Mouse (Mus musculus) neural tube, embryonic 14.5 days (tissue): ENCODE data around the gene Ccdc9b. TPM values are rescaled to one million over a fixed set of nuclear protein-coding genes. Genes with fewer than 3 reads are reported as not detected.

Experiments
- ATAC-seq: fragments of 200-750 bp; cut with Nextera tagmentation; 2 replicates; pipeline ENCODE4 v1.8.0; 2017; ENCODE audit warnings: low read depth, mild to moderate bottlenecking, moderate TSS enrichment, moderate library complexity
- H3K27ac ChIP-seq: fragments of 300-500 bp; sonication (generic); 2 replicates; pipeline ENCODE4 v1.5.1; 2014; ENCODE audit warnings: low read depth, mild to moderate bottlenecking, control low read depth, low read length, moderate library complexity, mixed read lengths
- H3K27me3 ChIP-seq: fragments of 300-500 bp; sonication (generic); 2 replicates; pipeline ENCODE4 v1.6.1; 2014; ENCODE audit warnings: low read length; ENCODE audit not compliant: control insufficient read depth, insufficient read depth
- H3K36me3 ChIP-seq: fragments of 300-500 bp; sonication (generic); 2 replicates; pipeline ENCODE4 v1.6.1; 2014; ENCODE audit warnings: low read length, mixed read lengths; ENCODE audit not compliant: control insufficient read depth, insufficient read depth
- H3K4me1 ChIP-seq: fragments of 300-500 bp; sonication (generic); 2 replicates; pipeline ENCODE4 v1.6.1; 2014; ENCODE audit warnings: low read length; ENCODE audit not compliant: control insufficient read depth, insufficient read depth
- H3K4me2 ChIP-seq: fragments of 300-500 bp; sonication (generic); 2 replicates; pipeline ENCODE4 v1.6.1; 2014; ENCODE audit warnings: mild to moderate bottlenecking, low read depth, low read length, control low read depth
- H3K4me3 ChIP-seq: fragments of 300-500 bp; sonication (generic); 2 replicates; pipeline ENCODE4 v1.5.1; 2014; ENCODE audit warnings: low read depth, low read length, control low read depth, mixed read lengths
- H3K9ac ChIP-seq: fragments of 300-500 bp; sonication (generic); replicated peaks from 2 replicates; pipeline ENCODE4 v1.6.1; 2014; ENCODE audit warnings: low read depth, mild to moderate bottlenecking, control low read depth, low read length, mixed read lengths
- H3K9me3 ChIP-seq: fragments of 300-500 bp; sonication (generic); 2 replicates; pipeline ENCODE4 v1.6.1; 2016; ENCODE audit warnings: low read length; ENCODE audit not compliant: control insufficient read depth
- WGBS: fragments of 180-500 bp; shearing (Covaris S2); extraction: QIAGEN DNeasy Blood & Tissue Kit; methylation state at CpG from one replicate; pipeline ENCODE4 v1.1.7; 2014; 5-methylcytosine and 5-hydroxymethylcytosine counted together
- polyA plus RNA-seq: library from polyadenylated mRNA; unstranded; fragments of >200 nt; fragmentation: Nextera tagmentation; extraction: Ambion mirVana; gene quantifications from 2 replicates; pipeline ENCODE4 v1.2.1, GENCODE M21; 2014

Ccdc9b gene
- polyA plus RNA-seq, 1 experiment from 2014 or later: 0.60 TPM

DNA sequence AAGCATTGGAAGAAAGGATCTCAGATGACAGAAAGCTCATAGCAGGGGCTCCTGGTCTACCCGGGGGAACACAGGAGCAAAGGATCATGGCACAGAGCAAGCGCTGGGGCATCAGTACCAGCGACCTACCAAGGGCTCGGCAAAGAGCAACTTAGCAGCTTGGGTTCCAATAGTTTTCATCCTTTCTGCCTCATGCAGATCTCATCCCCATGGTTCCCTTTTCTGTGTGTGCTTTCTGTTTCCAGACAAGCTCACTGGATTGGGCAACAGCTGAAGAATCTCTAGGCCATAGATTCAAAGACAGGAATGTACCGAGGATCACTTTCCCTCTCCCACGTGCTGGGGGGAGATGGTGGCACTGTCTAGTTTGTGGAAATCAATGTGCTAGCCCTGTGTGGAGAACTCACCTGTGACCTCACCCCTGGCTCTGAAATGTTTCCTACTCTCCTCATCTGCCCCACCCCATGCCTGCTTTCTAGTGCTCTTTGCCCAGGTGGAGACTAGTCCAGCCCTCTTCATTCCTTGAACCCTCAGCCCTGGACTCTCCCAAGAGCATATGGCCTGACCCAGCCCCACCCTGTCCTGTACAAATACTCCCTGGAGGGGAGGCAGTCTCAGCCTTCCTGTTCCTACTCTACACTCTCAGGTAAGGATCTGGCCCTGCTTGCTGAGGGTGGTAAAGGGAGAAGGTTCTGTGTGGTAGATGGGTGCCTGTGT, 9.9 kb upstream of the Ccdc9b start, which contains the start of gene Phgr1:
Gene Phgr1 (plus strand): TSS at position 612 of the 717 bp plus-strand sequence.
- H3K36me3 ChIP-seq: no peaks in the 10 kb centered on the region
- no peak for ATAC-seq

DNA sequence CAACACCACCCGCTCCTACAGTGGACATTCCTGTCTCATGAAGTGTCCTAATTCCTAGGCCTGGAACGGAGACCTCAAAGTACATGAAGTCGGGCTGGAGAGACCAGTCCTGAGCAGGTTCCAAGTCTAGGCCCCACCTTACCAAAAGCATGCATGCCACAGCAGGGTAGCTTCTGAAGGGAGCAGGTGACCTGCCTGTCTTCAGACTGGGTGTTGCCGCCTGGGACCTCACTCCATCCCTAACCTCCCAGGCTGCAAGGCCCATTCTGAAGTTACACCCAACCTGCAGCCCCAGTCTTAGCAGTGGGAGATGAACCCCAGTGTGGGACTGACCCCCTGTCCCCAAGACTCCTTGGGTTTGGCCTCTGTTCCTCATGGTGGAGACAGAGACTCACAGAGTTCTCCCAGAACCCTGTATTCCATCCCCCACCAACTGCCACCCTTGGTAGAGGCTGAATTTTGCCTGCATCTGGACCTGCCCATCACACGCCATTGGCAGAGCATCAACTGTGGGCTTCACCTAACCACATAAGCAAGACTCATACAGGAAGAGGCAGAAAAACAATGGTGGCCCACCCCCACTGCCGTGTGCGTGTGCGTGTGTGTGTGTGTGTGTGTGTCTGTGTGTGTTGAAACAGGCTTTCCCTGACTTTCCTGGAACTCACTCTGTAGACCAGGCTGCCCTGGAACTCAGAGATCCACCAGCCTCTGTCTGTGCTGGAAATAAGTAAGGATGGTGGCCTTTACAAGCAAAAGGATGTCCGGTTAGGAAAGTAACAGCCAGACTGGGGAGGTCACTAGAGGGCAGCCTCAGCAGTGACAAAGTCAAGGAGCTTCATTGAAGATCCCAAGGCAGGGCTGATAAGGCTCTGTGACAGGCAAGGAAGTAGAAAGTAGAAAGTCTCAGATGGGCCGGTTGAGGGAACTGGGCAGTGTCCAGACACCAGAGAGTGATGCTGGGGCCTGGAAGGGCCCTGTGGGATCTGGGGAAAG, 3.9 kb upstream of the Ccdc9b start:
- ATAC-seq: no peak
- H3K9me3 ChIP-seq: no peaks in the 10 kb centered on the region
- no peak overlapping the region for H3K4me3 ChIP-seq
- no peaks in the 10 kb centered on the region for H3K27me3 ChIP-seq
- H3K4me2 ChIP-seq: no peak overlapping the region
- no peaks in the 10 kb centered on the region for H3K36me3 ChIP-seq
- H3K9ac ChIP-seq: no peak overlapping the region
- peaks cover 17% of the 10 kb centered on the region for H3K4me1 ChIP-seq
- H3K27ac ChIP-seq: no peak overlapping the region
- WGBS: 75% methylated on average over 10 of the region's 10 CpGs

More for the DNA sequence above, 9.9 kb upstream of the Ccdc9b start, which contains the start of gene Phgr1:
- H3K9me3 ChIP-seq: no peaks in the 10 kb centered on the region
- no peak within 1 kb of the TSS for H3K9ac ChIP-seq
- no peak within 1 kb of the TSS for H3K4me3 ChIP-seq
- WGBS: 83% methylated on average over 6 of the region's 6 CpGs
- no peak within 1 kb of the TSS for H3K27ac ChIP-seq
- no peak within 1 kb of the TSS for H3K4me2 ChIP-seq
- no peaks in the 10 kb centered on the region for H3K4me1 ChIP-seq
- no peaks in the 10 kb centered on the region for H3K27me3 ChIP-seq

DNA sequence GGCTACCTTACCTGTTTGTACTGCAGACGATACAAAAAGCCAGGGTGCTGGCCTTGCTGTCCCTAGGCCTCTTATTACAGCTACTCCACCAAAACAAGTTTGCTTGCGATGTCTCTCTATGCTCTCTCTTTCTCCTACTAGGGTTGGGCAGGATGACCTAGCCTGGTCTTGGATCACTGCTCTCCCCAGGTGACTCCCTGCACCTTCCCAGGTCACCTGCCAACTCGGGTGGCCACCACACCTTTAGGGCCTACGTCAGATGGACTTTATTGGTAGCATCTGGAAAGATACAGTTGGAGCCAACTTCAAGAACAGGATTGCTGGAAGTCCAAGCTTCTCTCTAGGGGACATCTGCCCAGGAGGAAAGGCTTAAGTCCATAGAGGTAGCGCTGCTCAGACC, 2.4 kb upstream of the Ccdc9b start:
- 86% methylated on average over 5 of the region's 5 CpGs for WGBS
- peaks cover 23% of the 10 kb centered on the region for H3K4me1 ChIP-seq
- no peak for ATAC-seq
- H3K9ac ChIP-seq: no peak overlapping the region
- no peak overlapping the region for H3K4me3 ChIP-seq
- H3K9me3 ChIP-seq: no peaks in the 10 kb centered on the region
- no peak overlapping the region for H3K4me2 ChIP-seq
- no peaks in the 10 kb centered on the region for H3K27me3 ChIP-seq
- H3K27ac ChIP-seq: no peak overlapping the region
- H3K36me3 ChIP-seq: no peaks in the 10 kb centered on the region

DNA sequence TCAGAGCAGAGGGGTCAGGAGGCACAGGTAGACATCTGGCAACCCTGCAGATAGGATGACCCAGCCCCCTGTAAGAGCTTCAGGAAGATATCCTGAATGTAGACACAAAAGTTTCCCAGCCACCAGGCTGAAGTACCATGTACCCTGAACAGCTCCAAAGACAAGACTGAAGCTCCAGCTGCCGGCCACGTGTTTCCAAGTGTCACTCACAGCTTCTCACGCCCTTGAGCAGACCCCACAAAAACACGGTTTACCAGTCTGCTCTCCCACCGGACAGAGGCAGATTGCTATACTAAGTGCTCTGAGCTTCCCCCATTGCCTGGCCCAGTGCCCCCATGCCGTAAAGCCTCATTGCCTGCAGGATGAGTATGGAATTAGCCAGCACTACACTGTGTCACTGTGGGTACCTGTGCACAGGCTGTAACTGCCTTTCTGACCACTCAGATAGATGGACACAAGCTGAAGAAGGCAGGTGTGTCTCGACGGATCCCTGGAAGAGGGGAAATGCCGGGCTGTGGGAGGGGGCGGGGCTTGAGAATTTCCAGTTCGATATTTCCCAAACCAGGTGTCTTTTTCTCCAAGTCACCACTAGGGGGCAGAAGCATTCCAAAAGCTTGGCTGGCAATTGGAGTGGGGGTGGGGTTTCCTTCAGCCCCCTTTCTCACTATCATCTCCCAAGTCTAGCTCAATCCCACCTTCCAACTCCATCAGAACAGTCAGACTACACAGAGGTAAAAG, 1.8 kb upstream of the Ccdc9b start:
- H3K4me3 ChIP-seq: no peak overlapping the region
- H3K4me2 ChIP-seq: no peak overlapping the region
- H3K9ac ChIP-seq: no peak overlapping the region
- no peaks in the 10 kb centered on the region for H3K27me3 ChIP-seq
- 27% methylated on average over 11 of the region's 11 CpGs for WGBS
- no peaks in the 10 kb centered on the region for H3K9me3 ChIP-seq
- no peak for ATAC-seq
- no peak overlapping the region for H3K27ac ChIP-seq
- no peaks in the 10 kb centered on the region for H3K36me3 ChIP-seq
- peaks cover 23% of the 10 kb centered on the region for H3K4me1 ChIP-seq

DNA sequence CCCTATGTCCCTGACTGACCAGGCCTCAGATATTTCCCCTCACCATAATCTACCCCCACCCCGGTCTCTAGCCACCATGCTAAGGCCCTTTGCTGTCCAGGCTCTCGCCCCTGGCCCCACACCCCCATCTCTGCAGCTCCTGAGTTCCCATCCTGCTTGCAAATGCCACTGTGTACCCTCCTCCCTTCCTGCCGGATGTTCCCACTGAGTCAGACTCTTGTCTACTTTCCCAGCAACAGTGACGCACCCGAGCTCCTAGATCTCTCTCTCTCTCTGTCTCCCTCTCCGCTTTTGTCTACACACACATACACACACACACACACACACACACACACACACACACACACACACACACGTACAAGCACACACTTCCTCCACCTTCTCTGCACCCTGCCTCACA, 1.0 kb upstream of the Ccdc9b start:
- H3K4me1 ChIP-seq: peaks cover 23% of the 10 kb centered on the region
- no peak overlapping the region for H3K9ac ChIP-seq
- H3K27me3 ChIP-seq: no peaks in the 10 kb centered on the region
- H3K4me2 ChIP-seq: no peak overlapping the region
- 79% methylated on average over 7 of the region's 7 CpGs for WGBS
- no peak overlapping the region for H3K4me3 ChIP-seq
- H3K27ac ChIP-seq: no peak overlapping the region
- H3K9me3 ChIP-seq: no peaks in the 10 kb centered on the region
- ATAC-seq: no peak
- H3K36me3 ChIP-seq: no peaks in the 10 kb centered on the region

DNA sequence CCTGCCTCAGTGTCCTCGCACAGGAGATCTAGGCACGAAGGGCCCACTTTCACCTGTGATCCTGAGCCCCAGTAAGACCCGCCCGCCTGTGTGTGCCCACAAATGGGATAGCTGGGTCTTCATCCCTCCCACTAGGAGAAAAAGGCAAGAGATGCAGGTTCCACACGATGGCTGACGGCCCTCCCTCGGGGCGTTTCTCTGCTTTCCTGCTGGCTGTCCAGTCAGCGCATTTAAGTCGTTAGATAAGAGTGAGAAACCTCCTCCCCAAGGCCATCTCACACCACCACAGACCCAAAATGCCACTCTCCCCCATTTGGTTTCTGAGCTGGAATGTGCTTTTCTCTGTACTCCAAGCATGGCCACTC, 305 bp upstream of the Ccdc9b start:
- H3K9ac ChIP-seq: 0 out of 2 replicates have a peak overlapping the region, but pooled peaks have one; percentile 12
- ATAC-seq: no peak

DNA sequence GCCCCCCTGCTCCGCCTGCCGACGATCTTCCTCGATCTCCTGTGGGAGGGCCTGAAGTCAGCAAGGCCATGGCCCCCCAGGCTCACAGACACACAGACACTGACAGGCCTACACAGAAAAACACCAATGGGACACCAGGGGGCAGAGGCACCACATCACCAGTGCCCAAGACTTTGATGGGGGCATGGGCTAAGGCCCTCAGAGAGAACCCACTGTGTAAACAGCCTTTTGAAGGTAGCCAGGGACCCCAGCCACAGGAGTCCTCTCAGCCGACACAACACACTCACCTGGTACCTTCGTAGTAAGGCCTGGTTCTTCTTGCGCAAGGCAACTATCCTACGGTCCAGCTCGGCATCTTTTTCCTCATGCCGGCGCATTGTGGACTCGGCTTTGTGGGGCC, 1.1 kb downstream of the Ccdc9b start:
- H3K9ac ChIP-seq: peak overlapping the region; percentile 12; the same call in 1 of the 2 replicates
- no peak for ATAC-seq

More for the DNA sequence above, 305 bp upstream of the Ccdc9b start:
- no peaks in the 10 kb centered on the region for H3K27me3 ChIP-seq
- H3K4me3 ChIP-seq: no peak overlapping the region
- WGBS: 16% methylated on average over 10 of the region's 10 CpGs
- H3K4me2 ChIP-seq: peak overlapping the region; percentile 36; the same call in 1 of the 2 replicates
- peaks cover 23% of the 10 kb centered on the region for H3K4me1 ChIP-seq
- peak overlapping the region; percentile 91 for H3K27ac ChIP-seq
- H3K9me3 ChIP-seq: no peaks in the 10 kb centered on the region
- H3K36me3 ChIP-seq: no peaks in the 10 kb centered on the region

DNA sequence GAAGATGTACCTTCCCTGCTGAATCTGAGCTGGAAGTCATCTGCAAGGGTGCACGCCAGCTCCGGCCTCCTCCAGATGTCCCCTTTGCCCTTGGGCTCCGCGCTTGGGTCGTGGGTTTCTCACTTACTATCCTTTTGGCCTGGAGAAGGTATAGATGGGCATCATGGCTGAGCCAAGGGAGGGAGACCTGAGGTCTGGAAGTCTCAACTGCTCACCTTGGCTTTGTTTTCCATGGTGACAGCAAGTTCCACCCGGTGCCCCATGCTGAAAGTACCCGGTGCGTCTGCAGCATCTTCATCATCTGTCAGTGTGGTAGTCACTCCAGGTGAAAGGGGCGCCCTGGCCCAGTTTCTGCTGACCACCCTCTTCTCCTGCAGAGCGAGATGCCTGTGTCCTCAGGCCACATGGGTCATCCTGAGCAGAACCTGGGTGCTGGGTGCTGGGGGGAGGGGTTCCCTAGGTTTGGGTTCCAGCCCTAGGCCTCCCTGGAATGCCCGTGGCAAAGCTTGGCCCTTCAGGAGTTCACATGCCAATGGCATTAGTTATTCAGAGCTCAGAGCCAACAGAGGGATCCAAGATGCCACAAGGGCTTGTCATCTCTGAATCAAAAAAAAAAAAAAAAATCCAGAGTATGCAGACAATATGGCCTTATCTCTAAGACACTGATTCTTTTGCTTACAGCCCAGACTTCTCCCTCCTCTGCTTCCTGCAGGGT, 2.0 kb downstream of the Ccdc9b start:
- no peak for ATAC-seq
- H3K27ac ChIP-seq: no peak overlapping the region
- no peak overlapping the region for H3K4me2 ChIP-seq
- H3K9ac ChIP-seq: no peak overlapping the region
- no peaks in the 10 kb centered on the region for H3K27me3 ChIP-seq
- H3K4me1 ChIP-seq: peaks cover 23% of the 10 kb centered on the region
- H3K36me3 ChIP-seq: no peaks in the 10 kb centered on the region
- 88% methylated on average over 11 of the region's 11 CpGs for WGBS
- H3K4me3 ChIP-seq: no peak overlapping the region
- H3K9me3 ChIP-seq: no peaks in the 10 kb centered on the region

More for the DNA sequence above, 1.1 kb downstream of the Ccdc9b start:
- Histone ChIP-seq H3K4me1 (peaks cover 23% of the 10 kb centered on the region), H3K9me3 (no peaks in the 10 kb centered on the region), H3K4me3 (no peak overlapping the region), H3K4me2 (peak overlapping the region; percentile 36), H3K27ac (peak overlapping the region; percentile 91), H3K27me3 (no peaks in the 10 kb centered on the region), H3K36me3 (no peaks in the 10 kb centered on the region)
- 82% methylated on average over 12 of the region's 12 CpGs for WGBS
